Mouse (Mus musculus) hindbrain, embryonic 10.5 days (tissue): ENCODE measurements around the gene Stard3. TPM values are rescaled to one million over a fixed set of nuclear protein-coding genes. Genes with fewer than 3 reads are reported as not detected.
A peak's percentile ranks its signal among the peaks of the same experiment; 100 is the strongest.

Experiments used
- DNase-seq: peaks from one replicate; pipeline ENCODE4 v3.0.0-alpha.2; 2017; ENCODE audit warnings: low spot score
- H3K27ac ChIP-seq: fragments of 300-500 bp; sonication (generic); 2 replicates; pipeline ENCODE4 v1.5.1; 2016; ENCODE audit warnings: mild to moderate bottlenecking, moderate library complexity
- H3K27me3 ChIP-seq: fragments of 300-500 bp; sonication (generic); 2 replicates; pipeline ENCODE4 v1.6.1; 2016; ENCODE audit warnings: mild to moderate bottlenecking; ENCODE audit not compliant: poor library complexity, insufficient read depth, severe bottlenecking
- H3K36me3 ChIP-seq: fragments of 300-500 bp; sonication (generic); 2 replicates; pipeline ENCODE4 v1.6.1; 2016; ENCODE audit warnings: mild to moderate bottlenecking, moderate library complexity
- H3K4me1 ChIP-seq: fragments of 300-500 bp; sonication (generic); replicated peaks from 2 replicates; pipeline ENCODE4 v1.6.1; 2016; ENCODE audit warnings: mild to moderate bottlenecking
- H3K4me3 ChIP-seq: fragments of 300-500 bp; sonication (generic); 2 replicates; pipeline ENCODE4 v1.5.1; 2016; ENCODE audit warnings: mild to moderate bottlenecking, moderate library complexity
- H3K9me3 ChIP-seq: fragments of 300-500 bp; sonication (generic); 2 replicates; pipeline ENCODE4 v1.6.1; 2016; ENCODE audit warnings: mild to moderate bottlenecking, moderate library complexity
- WGBS: fragments of 180-500 bp; shearing (Covaris S2); methylation state at CpG from one replicate; pipeline ENCODE4 v1.1.7; 2016; 5-methylcytosine and 5-hydroxymethylcytosine counted together
- polyA plus RNA-seq: library from polyadenylated mRNA; unstranded; fragments of >200 nt; fragmentation: Nextera tagmentation; extraction: Ambion mirVana; gene quantifications from 2 replicates; pipeline ENCODE4 v1.2.1, GENCODE M21; 2016

The Stard3 gene
- polyA plus RNA-seq, 1 experiment from 2014 or later, result 57.8 TPM

- Histone ChIP-seq H3K4me1 (peaks cover 55% of the 10 kb centered on the region), H3K9me3 (no peaks in the 10 kb centered on the region), H3K36me3 (peaks cover 7% of the 10 kb centered on the region; the same call in 1 of the 2 replicates), H3K4me3 (peak overlapping the region; percentile 86), H3K27ac (peak overlapping the region; percentile 88), H3K27me3 (peaks cover 13% of the 10 kb centered on the region; the same call in 1 of the 2 replicates)
- 24% methylated on average over 9 of the region's 9 CpGs for whole genome bisulfite sequencing
- peak; percentile 67 for DNase-seq
Observed at GRCm38 (mm10) chr11:98360866-98361521, 2.8 kb downstream of the Stard3 start.

- no peak overlapping the region for H3K27ac ChIP-seq
- no peak overlapping the region for H3K4me3 ChIP-seq
- no peaks in the 10 kb centered on the region for H3K27me3 ChIP-seq
- no peak for DNase-seq
- H3K9me3 ChIP-seq, result no peaks in the 10 kb centered on the region
- H3K4me1 ChIP-seq, result peaks cover 40% of the 10 kb centered on the region
- peaks cover 13% of the 10 kb centered on the region; the same call in 1 of the 2 replicates for H3K36me3 ChIP-seq
- WGBS, result 87% methylated on average over 5 of the region's 5 CpGs
Observed at GRCm38 (mm10) chr11:98363817-98364216, 5.6 kb downstream of the Stard3 start.

- Histone ChIP-seq H3K36me3 (peaks cover 13% of the 10 kb centered on the region; the same call in 1 of the 2 replicates), H3K27me3 (no peaks in the 10 kb centered on the region), H3K9me3 (no peaks in the 10 kb centered on the region), H3K4me3 (no peak overlapping the region), H3K4me1 (peaks cover 34% of the 10 kb centered on the region), H3K27ac (no peak overlapping the region)
- WGBS, result 96% methylated on average over 5 of the region's 5 CpGs
- DNase-seq, result no peak
Observed at GRCm38 (mm10) chr11:98364410-98364809, 6.2 kb downstream of the Stard3 start.

GRCm38 (mm10) chr11:98366290-98366689 lies 8.1 kb downstream of the Stard3 start:
- Histone ChIP-seq H3K4me3 (no peak overlapping the region), H3K27ac (no peak overlapping the region), H3K9me3 (no peaks in the 10 kb centered on the region), H3K27me3 (no peaks in the 10 kb centered on the region), H3K4me1 (peaks cover 32% of the 10 kb centered on the region), H3K36me3 (peaks cover 13% of the 10 kb centered on the region; the same call in 1 of the 2 replicates)
- WGBS, result 80% methylated on average over 10 of the region's 10 CpGs
- no peak for DNase-seq

GRCm38 (mm10) chr11:98367171-98367862 lies 9.1 kb downstream of the Stard3 start:
- no peak overlapping the region for H3K27ac ChIP-seq
- no peaks in the 10 kb centered on the region for H3K9me3 ChIP-seq
- no peak overlapping the region for H3K4me3 ChIP-seq
- no peak for DNase-seq
- 84% methylated on average over 10 of the region's 10 CpGs for WGBS
- peaks cover 32% of the 10 kb centered on the region for H3K4me1 ChIP-seq
- H3K27me3 ChIP-seq, result no peaks in the 10 kb centered on the region
- H3K36me3 ChIP-seq, result peaks cover 13% of the 10 kb centered on the region; the same call in 1 of the 2 replicates

GRCm38 (mm10) chr11:98367863-98368186 lies 9.7 kb downstream of the Stard3 start:
- DNase-seq, result no peak
- 90% methylated on average over 7 of the region's 7 CpGs for WGBS
- H3K4me1 ChIP-seq, result peaks cover 32% of the 10 kb centered on the region

DNA sequence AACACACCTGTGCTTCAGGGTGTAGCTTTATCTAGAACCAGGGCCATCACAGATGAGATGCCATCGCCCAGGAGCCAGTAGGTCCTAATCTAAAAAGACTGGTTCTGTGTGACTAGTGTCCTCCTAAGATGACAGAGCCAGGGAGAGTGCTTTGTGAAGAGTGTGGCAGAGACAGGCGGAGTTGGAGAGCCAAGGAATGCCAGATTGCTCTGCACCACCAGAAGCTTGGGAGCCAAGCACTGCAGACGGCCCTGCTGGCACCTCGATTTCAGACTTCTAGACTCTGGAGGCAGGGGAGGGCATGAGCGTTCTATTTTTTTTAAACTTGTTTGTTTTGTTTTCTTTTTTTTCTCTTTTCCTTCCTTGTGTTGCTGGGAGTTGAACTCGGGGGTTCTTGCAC lies 11.2 kb downstream of the Stard3 start:
- DNase-seq, result no peak
- Histone ChIP-seq H3K9me3 (no peaks in the 10 kb centered on the region), H3K4me3 (no peak overlapping the region), H3K27ac (no peak overlapping the region), H3K27me3 (no peaks in the 10 kb centered on the region), H3K4me1 (peaks cover 35% of the 10 kb centered on the region), H3K36me3 (peaks cover 16% of the 10 kb centered on the region)
- WGBS, result 80% methylated on average over 6 of the region's 6 CpGs

More at GRCm38 (mm10) chr11:98367863-98368186, 9.7 kb downstream of the Stard3 start:
- Histone ChIP-seq H3K36me3 (peaks cover 13% of the 10 kb centered on the region; the same call in 1 of the 2 replicates), H3K27ac (no peak overlapping the region), H3K9me3 (no peaks in the 10 kb centered on the region), H3K27me3 (no peaks in the 10 kb centered on the region), H3K4me3 (no peak overlapping the region)

GRCm38 (mm10) chr11:98370588-98370987 lies 12.4 kb downstream of the Stard3 start:
- Histone ChIP-seq H3K4me3 (no peak overlapping the region), H3K27me3 (no peaks in the 10 kb centered on the region), H3K27ac (peak overlapping the region; percentile 88), H3K4me1 (peaks cover 44% of the 10 kb centered on the region), H3K36me3 (peaks cover 28% of the 10 kb centered on the region), H3K9me3 (no peaks in the 10 kb centered on the region)
- 79% methylated on average over 2 of the region's 2 CpGs for WGBS
- no peak for DNase-seq

GRCm38 (mm10) chr11:98371556-98372240 lies 13.5 kb downstream of the Stard3 start:
- peaks cover 34% of the 10 kb centered on the region for H3K36me3 ChIP-seq
- peak; percentile 72 for DNase-seq
- peaks cover 44% of the 10 kb centered on the region for H3K4me1 ChIP-seq
- H3K27ac ChIP-seq, result peak overlapping the region; percentile 88
- H3K27me3 ChIP-seq, result no peaks in the 10 kb centered on the region
- 23% methylated on average over 10 of the region's 10 CpGs for WGBS
- H3K4me3 ChIP-seq, result peak overlapping the region; percentile 38
- H3K9me3 ChIP-seq, result no peaks in the 10 kb centered on the region

- Histone ChIP-seq H3K36me3 (peaks cover 40% of the 10 kb centered on the region), H3K27me3 (no peaks in the 10 kb centered on the region), H3K27ac (peak overlapping the region; percentile 88), H3K4me1 (peaks cover 44% of the 10 kb centered on the region), H3K9me3 (no peaks in the 10 kb centered on the region), H3K4me3 (peak overlapping the region; percentile 38)
- DNase-seq, result peak; percentile 74
- 6% methylated on average over 2 of the region's 2 CpGs for WGBS
Observed at GRCm38 (mm10) chr11:98372406-98372805, 14.2 kb downstream of the Stard3 start.

GRCm38 (mm10) chr11:98373244-98373643 lies 15.1 kb downstream of the Stard3 start:
- H3K27me3 ChIP-seq, result no peaks in the 10 kb centered on the region
- peaks cover 44% of the 10 kb centered on the region for H3K4me1 ChIP-seq
- no peaks in the 10 kb centered on the region for H3K9me3 ChIP-seq
- no peak overlapping the region for H3K4me3 ChIP-seq
- WGBS, result 91% methylated on average over 6 of the region's 6 CpGs
- no peak overlapping the region for H3K27ac ChIP-seq
- peaks cover 48% of the 10 kb centered on the region for H3K36me3 ChIP-seq
- DNase-seq, result no peak

DNA sequence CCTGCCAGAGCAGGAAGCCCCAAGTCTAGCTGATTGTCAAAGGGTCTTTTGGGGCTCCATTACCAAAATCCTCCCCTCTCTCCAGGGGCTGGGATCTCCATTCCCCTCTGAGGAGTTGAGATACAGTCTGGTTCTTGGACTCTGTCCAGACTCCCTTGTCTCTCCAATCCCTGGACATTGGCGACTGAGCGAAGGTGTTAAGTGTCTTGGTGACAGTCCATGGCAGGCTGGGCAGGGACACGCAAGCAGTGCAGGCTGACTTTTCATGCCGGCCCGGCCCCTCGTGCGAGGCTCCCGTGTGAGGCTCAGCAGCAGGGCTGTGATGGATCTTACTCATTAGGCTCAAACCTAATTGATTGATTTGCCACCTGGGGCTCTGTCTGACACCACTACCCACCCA lies 16.1 kb downstream of the Stard3 start:
- no peak for DNase-seq

GRCm38 (mm10) chr11:98376756-98377155 lies 18.6 kb downstream of the Stard3 start:
- 66% methylated on average over 5 of the region's 5 CpGs for WGBS
- Histone ChIP-seq H3K9me3 (no peaks in the 10 kb centered on the region), H3K4me3 (no peak overlapping the region), H3K27me3 (no peaks in the 10 kb centered on the region), H3K27ac (no peak overlapping the region), H3K36me3 (peaks cover 84% of the 10 kb centered on the region), H3K4me1 (peaks cover 22% of the 10 kb centered on the region)
- DNase-seq, result no peak

More for the DNA sequence above, 16.1 kb downstream of the Stard3 start:
- 83% methylated on average over 8 of the region's 8 CpGs for WGBS
- Histone ChIP-seq H3K4me1 (peaks cover 44% of the 10 kb centered on the region), H3K36me3 (peaks cover 59% of the 10 kb centered on the region), H3K27me3 (no peaks in the 10 kb centered on the region), H3K9me3 (no peaks in the 10 kb centered on the region), H3K27ac (no peak overlapping the region), H3K4me3 (no peak overlapping the region)
